Comparison of ENCODE assay signal across 9 mouse cellular contexts in genomic region chr11:75214081-75214950, GRCm38 (mm10). TPM values are rescaled to one million over a fixed set of nuclear protein-coding genes. Genes with fewer than 3 reads are reported as not detected.
DNase-seq lines count a peak whose midpoint lies in the region; ATAC-seq and TF ChIP-seq lines count a peak whose summit lies in the region.
"Had no signal": no experiment of that assay in that cellular context is flagged by ENCODE, and none has a peak within 500 bp of the region (broad histone marks: within the 10 kb centered on the region; RNA-seq: fewer than 3 reads in every experiment).

No protein-coding gene starts in this region.

- H3K4me1 ChIP-seq in embryonic facial prominence, embryonic 15.5 days: peaks cover 26% of the 10 kb centered on the region
- peaks cover 64% of the 10 kb centered on the region for H3K4me1 ChIP-seq in midbrain, embryonic 12.5 days

- no peaks in the 10 kb centered on the region for H3K27me3 ChIP-seq in embryonic facial prominence, embryonic 15.5 days
- peaks cover 26% of the 10 kb centered on the region for H3K27me3 ChIP-seq in midbrain, embryonic 12.5 days

- DNase-seq in gastrocnemius, adult 2 months: no peak
- no peak for DNase-seq in gastrocnemius, postnatal 25 days
- DNase-seq in kidney, adult 8-10 months: peak; percentile 42 to 55
- no peak for DNase-seq in ovary, postnatal 14 days (ENCODE audit: low spot score)
- DNase-seq in layer of hippocampus, adult 11-12 months (ENCODE audit: low spot score): no peak
- no peak for DNase-seq in thymus, postnatal 0 days (ENCODE audit: low spot score)
- DNase-seq: B cell, adult 2 months had no signal

- no peaks in the 10 kb centered on the region for H3K9me3 ChIP-seq in embryonic facial prominence, embryonic 15.5 days (replicated peaks)
- H3K9me3 ChIP-seq in midbrain, embryonic 12.5 days: no peaks in the 10 kb centered on the region

- peak overlapping the region; percentile 65 for H3K27ac ChIP-seq in gastrocnemius, adult 2 months
- no peak overlapping the region for H3K27ac ChIP-seq in embryonic facial prominence, embryonic 15.5 days (replicated peaks)
- peak overlapping the region; percentile 81 for H3K27ac ChIP-seq in midbrain, embryonic 12.5 days (replicated peaks)

- H3K4me3 ChIP-seq in gastrocnemius, adult 2 months: peak overlapping the region; percentile 51
- peak overlapping the region; percentile 32 for H3K4me3 ChIP-seq in embryonic facial prominence, embryonic 15.5 days (replicated peaks)
- H3K4me3 ChIP-seq in midbrain, embryonic 12.5 days: peak overlapping the region; percentile 30

- ATAC-seq in embryonic facial prominence, embryonic 15.5 days (ENCODE audit: insufficient number of reproducible peaks, low FRiP score, low TSS enrichment, low read depth): 0 out of 2 replicates have a peak, but pooled peaks have one; percentile 11
- ATAC-seq in midbrain, embryonic 12.5 days (ENCODE audit: low FRiP score, low read depth): peak; percentile 55

- WGBS in embryonic facial prominence, embryonic 15.5 days: 16% methylated on average over 13 of the region's 13 CpGs
- 14% methylated on average over 12 of the region's 13 CpGs for WGBS in midbrain, embryonic 12.5 days

- H3K4me2 ChIP-seq in embryonic facial prominence, embryonic 15.5 days (replicated peaks): peak overlapping the region; percentile 58
- H3K4me2 ChIP-seq in midbrain, embryonic 12.5 days (replicated peaks): peak overlapping the region; percentile 53

- TF ChIP-seq CTCF in gastrocnemius, adult 2 months (IDR thresholded peaks at IDR 0.05): no peak

- peak overlapping the region; percentile 31 for H3K9ac ChIP-seq in embryonic facial prominence, embryonic 15.5 days
- H3K9ac ChIP-seq in midbrain, embryonic 12.5 days (replicated peaks): peak overlapping the region; percentile 35

- intact Hi-C loops in gastrocnemius, adult 2 months (cut with DNase I): no loop called here

- no peaks in the 10 kb centered on the region for H3K36me3 ChIP-seq in embryonic facial prominence, embryonic 15.5 days
- H3K36me3 ChIP-seq in midbrain, embryonic 12.5 days: no peaks in the 10 kb centered on the region

RNA-seq across cellular contexts. Expression of gene Rtn4rl1, which starts 20.7 kb away (rescaled TPM):
- total RNA-seq in gastrocnemius, adult 2 months (2021): 1 to 10 TPM in 1 of 2 experiments, under 1 TPM in 1; 0.54 to 1.1 TPM
- 1 to 10 TPM in 1 of 2 experiments, under 1 TPM in 1; 1.00 to 1.7 TPM for total RNA-seq in gastrocnemius, postnatal 25 days (2021)
- 6.4 and 7.3 TPM in 2 replicates for polyA plus RNA-seq in embryonic facial prominence, embryonic 15.5 days (2015; fragmentation: Nextera tagmentation; extraction: Ambion mirVana)
- polyA plus RNA-seq in midbrain, embryonic 12.5 days (2016; fragmentation: Nextera tagmentation; extraction: Ambion mirVana): 9.3 and 10.2 TPM in 2 replicates
- polyA plus RNA-seq in thymus, postnatal 0 days (2015; fragmentation: Nextera tagmentation; extraction: Ambion mirVana): 7.8 and 8.1 TPM in 2 replicates

RNA-seq across cellular contexts. Expression of gene Dph1, which starts 23.3 kb away (rescaled TPM):
- 1 to 10 TPM; 5.5 to 6.2 TPM for total RNA-seq in gastrocnemius, adult 2 months (2021)
- total RNA-seq in gastrocnemius, postnatal 25 days (2021): 1 to 10 TPM; 5.6 to 5.8 TPM
- polyA plus RNA-seq in embryonic facial prominence, embryonic 15.5 days (2015; fragmentation: Nextera tagmentation; extraction: Ambion mirVana): 20.5 and 21.0 TPM in 2 replicates
- polyA plus RNA-seq in midbrain, embryonic 12.5 days (2016; fragmentation: Nextera tagmentation; extraction: Ambion mirVana): 15.8 and 17.6 TPM in 2 replicates
- 14.0 and 14.1 TPM in 2 replicates for polyA plus RNA-seq in thymus, postnatal 0 days (2015; fragmentation: Nextera tagmentation; extraction: Ambion mirVana)

RNA-seq across cellular contexts. Expression of gene Ovca2, which starts 35.7 kb away (rescaled TPM):
- total RNA-seq in gastrocnemius, adult 2 months (2021): 1 to 10 TPM; 2.5 to 3.6 TPM
- total RNA-seq in gastrocnemius, postnatal 25 days (2021): 1 to 10 TPM; 2.8 to 3.3 TPM
- 23.8 and 25.1 TPM in 2 replicates for polyA plus RNA-seq in embryonic facial prominence, embryonic 15.5 days (2015; fragmentation: Nextera tagmentation; extraction: Ambion mirVana)
- polyA plus RNA-seq in midbrain, embryonic 12.5 days (2016; fragmentation: Nextera tagmentation; extraction: Ambion mirVana): 23.2 and 24.9 TPM in 2 replicates
- 34.2 and 37.7 TPM in 2 replicates for polyA plus RNA-seq in thymus, postnatal 0 days (2015; fragmentation: Nextera tagmentation; extraction: Ambion mirVana)

RNA-seq across cellular contexts. Expression of gene Hic1, which starts 45.0 kb away (rescaled TPM):
- total RNA-seq in gastrocnemius, adult 2 months (2021): 1 to 10 TPM; 4.6 to 6.6 TPM
- 1 to 10 TPM; 5.7 to 5.9 TPM for total RNA-seq in gastrocnemius, postnatal 25 days (2021)
- polyA plus RNA-seq in embryonic facial prominence, embryonic 15.5 days (2015; fragmentation: Nextera tagmentation; extraction: Ambion mirVana): 17.7 and 19.8 TPM in 2 replicates
- 3.7 and 4.8 TPM in 2 replicates for polyA plus RNA-seq in midbrain, embryonic 12.5 days (2016; fragmentation: Nextera tagmentation; extraction: Ambion mirVana)
- 8.3 and 11.0 TPM in 2 replicates for polyA plus RNA-seq in thymus, postnatal 0 days (2015; fragmentation: Nextera tagmentation; extraction: Ambion mirVana)

Comparison
In these comparisons a context has a peak if more than half of its experiments do, and no peak if none do; other contexts are left out.
1. DNase-seq: peak in kidney, adult 8-10 months (2 of 2); none in gastrocnemius, adult 2 months (single experiment), gastrocnemius, postnatal 25 days (single experiment), ovary, postnatal 14 days (single experiment), layer of hippocampus, adult 11-12 months (single experiment) and thymus, postnatal 0 days (single experiment).
2. Peak in every context shown above with its lines, with median percentiles within 50 percentile points of each other: H3K4me3 ChIP-seq.